In the genomic region with DNA sequence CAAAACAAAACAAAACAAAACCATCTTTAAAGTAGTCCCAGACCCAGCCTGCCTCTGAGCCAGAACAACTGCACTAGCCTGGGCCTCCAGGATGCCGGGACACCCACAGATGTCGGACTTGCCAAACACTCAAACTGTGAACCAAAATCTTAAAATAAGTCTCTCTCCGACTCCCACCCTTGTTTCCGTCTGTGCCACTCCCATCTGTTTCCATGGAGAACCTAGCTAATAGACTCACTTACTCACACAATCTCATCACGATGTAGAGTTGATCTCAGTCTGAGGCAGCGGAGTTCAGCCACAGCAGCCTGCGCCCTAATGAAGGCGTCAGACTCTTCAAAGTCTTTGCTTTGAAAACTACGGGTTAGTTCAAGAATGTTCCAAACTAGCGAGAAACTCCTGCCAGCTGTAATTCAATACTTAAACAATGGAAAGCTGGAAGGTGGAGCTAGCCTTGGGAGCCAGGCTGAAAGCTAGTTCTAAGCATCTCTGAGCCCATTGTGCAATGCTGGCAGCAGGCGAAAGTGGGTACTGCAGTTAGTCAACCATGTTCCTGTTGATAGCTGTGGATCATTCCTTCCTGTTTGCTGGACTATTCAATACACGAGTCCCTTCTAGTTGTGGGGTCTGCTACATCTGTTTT, we compare ENCODE assay signal across 13 mouse cellular contexts.
DNase-seq lines count a peak whose midpoint lies in the region; ATAC-seq and TF ChIP-seq lines count a peak whose summit lies in the region.
"Had no signal": no experiment of that assay in that cellular context is flagged by ENCODE, and none has a peak within 500 bp of the region (broad histone marks: within the 10 kb centered on the region; RNA-seq: fewer than 3 reads in every experiment).

No protein-coding gene starts in this region.

- no peak overlapping the region for H3K4me3 ChIP-seq in layer of hippocampus, adult 2 months
- H3K4me3 ChIP-seq in forebrain, embryonic 14.5 days (ENCODE audit: low read depth, low read length), result no peak overlapping the region
- H3K4me3 ChIP-seq: limb, embryonic 15.5 days had no signal

- no peaks in the 10 kb centered on the region for H3K9me3 ChIP-seq in forebrain, embryonic 14.5 days (replicated peaks; ENCODE audit: control insufficient read depth, low read length)
- H3K9me3 ChIP-seq: limb, embryonic 15.5 days had no signal

- H3K27ac ChIP-seq in layer of hippocampus, adult 2 months, result no peak overlapping the region
- no peak overlapping the region for H3K27ac ChIP-seq in forebrain, embryonic 14.5 days (ENCODE audit: low read depth, low read length)
- H3K27ac ChIP-seq: limb, embryonic 15.5 days had no signal

- peak; percentile 87 for ATAC-seq in forebrain, embryonic 14.5 days
- ATAC-seq: CD4-positive, CD25-positive, alpha-beta regulatory T cell, adult 4 months had no signal

- no peaks in the 10 kb centered on the region for H3K4me1 ChIP-seq in forebrain, embryonic 14.5 days (ENCODE audit: control insufficient read depth, insufficient read depth, low read length)
- H3K4me1 ChIP-seq: limb, embryonic 15.5 days had no signal

- no peak overlapping the region for H3K9ac ChIP-seq in forebrain, embryonic 14.5 days (ENCODE audit: low read length)
- H3K9ac ChIP-seq: limb, embryonic 15.5 days had no signal

- intact Hi-C loops in left cerebral cortex, postnatal 36 days (cut with DNase I), result no loop called here

- H3K36me3 ChIP-seq in forebrain, embryonic 14.5 days (ENCODE audit: control insufficient read depth, insufficient read depth, low read length), result no peaks in the 10 kb centered on the region
- H3K36me3 ChIP-seq: limb, embryonic 15.5 days had no signal

- 24% methylated on average over 12 of the region's 12 CpGs for WGBS in forebrain, embryonic 14.5 days

- H3K4me2 ChIP-seq in forebrain, embryonic 14.5 days (ENCODE audit: low read length), result no peak overlapping the region
- H3K4me2 ChIP-seq: limb, embryonic 15.5 days had no signal

- DNase-seq in layer of hippocampus, adult 2 months (ENCODE audit: low spot score in 2 of 2), result peak in 1 of 2 experiments; percentile 43
- no peak for DNase-seq in layer of hippocampus, postnatal 10 days (ENCODE audit: low spot score in 2 of 2)
- peak; percentile 20 for DNase-seq in Muller cell, postnatal 12 days (ENCODE audit: inconsistent ontology term)
- DNase-seq in forebrain, embryonic 14.5 days (ENCODE audit: low spot score), result peak; percentile 68
- DNase-seq in left cerebral cortex, postnatal 36 days (ENCODE audit: low spot score in 2 of 2), result peak; percentile 45 to 51
- no peak for DNase-seq in gastrocnemius, postnatal 4 days (ENCODE audit: low spot score in 2 of 2)
- no peak for DNase-seq in cerebellum, postnatal 25 days
- DNase-seq in testis, postnatal 14 days (ENCODE audit: low spot score), result no peak
- DNase-seq: adrenal gland, adult 2 months; cerebellum, adult 9-11 months; kidney, adult 11 months had no signal

- peak; percentile 65 for TF ChIP-seq CTCF in layer of hippocampus, adult 2 months (conservative IDR thresholded peaks at IDR 0.05)

- H3K27me3 ChIP-seq in forebrain, embryonic 14.5 days (replicated peaks; ENCODE audit: control insufficient read depth, insufficient read depth, low read length), result no peaks in the 10 kb centered on the region
- H3K27me3 ChIP-seq: limb, embryonic 15.5 days had no signal

Comparison
In these comparisons a context has a peak if more than half of its experiments do, and no peak if none do; other contexts are left out.
1. DNase-seq: peak in Muller cell, postnatal 12 days (single experiment), forebrain, embryonic 14.5 days (single experiment) and left cerebral cortex, postnatal 36 days (2 of 2); none in layer of hippocampus, postnatal 10 days (0 of 2), gastrocnemius, postnatal 4 days (0 of 2), cerebellum, postnatal 25 days (0 of 2) and testis, postnatal 14 days (single experiment).